Mouse (Mus musculus) bone marrow, adult 2 months (tissue): ENCODE data around the gene Arhgap22.

Source experiments
- CTCF ChIP-seq: fragments of 200-500 bp; IDR thresholded peaks from 2 replicates; pipeline ENCODE4 v1.5.1; 2011; ENCODE audit warnings: low read length, control low read depth; ENCODE audit not compliant: control insufficient read depth, insufficient read depth
- POLR2A ChIP-seq: fragments of 200-500 bp; IDR thresholded peaks from 2 replicates; pipeline ENCODE4 v1.6.1; 2011; ENCODE audit warnings: low read depth, mild to moderate bottlenecking, control low read depth, low read length, borderline replicate concordance; ENCODE audit not compliant: control insufficient read depth

GRCm38 (mm10) chr14:33190646-33191045, 23.2 kb upstream of the Arhgap22 start:
- no peak for TF ChIP-seq CTCF
- no peak for TF ChIP-seq POLR2A
